Mouse (Mus musculus): ENCODE measurements around the gene Fgf11. TPM values are rescaled to one million over a fixed set of nuclear protein-coding genes. Genes with fewer than 3 reads are reported as not detected.
A peak's percentile ranks its signal among the peaks of the same experiment; 100 is the strongest.

Gene Fgf11
- total RNA-seq, 2 experiments from 2014 or later, result 6.3 to 6.7 TPM

DNA sequence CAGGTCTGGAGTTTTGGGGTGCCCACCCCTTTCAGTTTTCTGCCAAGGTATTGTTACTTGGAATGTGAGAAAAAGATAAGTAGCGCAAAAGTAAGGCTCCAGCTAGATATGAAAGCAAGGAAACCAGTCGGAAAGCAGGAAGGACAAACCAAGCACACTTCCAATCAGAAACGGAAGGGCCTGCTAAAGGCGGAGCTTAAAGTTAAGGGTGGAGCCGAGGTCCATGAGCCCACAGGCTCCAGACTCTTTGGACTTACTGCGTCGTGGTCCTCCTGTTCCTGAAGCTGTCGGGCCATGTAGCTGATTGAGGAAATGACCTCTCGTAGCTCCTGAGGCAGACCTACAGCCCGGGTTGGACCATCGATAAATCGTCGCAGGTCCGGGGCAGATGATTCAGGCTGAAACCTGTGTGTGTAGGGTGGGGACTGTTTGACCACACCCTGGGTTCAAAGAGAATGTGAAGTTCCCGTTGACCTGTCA lies 16.8 kb downstream of the Fgf11 start:
- no peak for DNase-seq

DNA sequence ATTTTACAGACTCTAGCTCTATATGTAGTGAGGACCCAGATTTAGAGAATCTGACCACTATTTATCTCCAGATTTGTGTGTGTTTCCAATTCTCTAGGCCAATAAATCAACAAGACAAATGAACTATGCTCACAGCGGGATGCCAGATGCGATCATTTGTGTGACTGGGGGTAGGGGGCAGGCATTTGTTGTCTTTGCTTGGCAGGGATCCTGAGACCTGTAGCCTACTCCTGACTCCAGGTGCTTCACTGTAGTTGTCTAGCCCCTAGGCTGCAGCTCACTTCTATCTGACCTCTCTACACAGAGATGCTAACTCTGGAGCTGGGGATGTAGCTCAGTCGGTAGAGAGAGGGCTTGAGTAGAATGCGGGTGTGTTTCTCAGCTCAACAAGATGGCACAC lies 19.8 kb downstream of the Fgf11 start:
- DNase-seq, result no peak

DNA sequence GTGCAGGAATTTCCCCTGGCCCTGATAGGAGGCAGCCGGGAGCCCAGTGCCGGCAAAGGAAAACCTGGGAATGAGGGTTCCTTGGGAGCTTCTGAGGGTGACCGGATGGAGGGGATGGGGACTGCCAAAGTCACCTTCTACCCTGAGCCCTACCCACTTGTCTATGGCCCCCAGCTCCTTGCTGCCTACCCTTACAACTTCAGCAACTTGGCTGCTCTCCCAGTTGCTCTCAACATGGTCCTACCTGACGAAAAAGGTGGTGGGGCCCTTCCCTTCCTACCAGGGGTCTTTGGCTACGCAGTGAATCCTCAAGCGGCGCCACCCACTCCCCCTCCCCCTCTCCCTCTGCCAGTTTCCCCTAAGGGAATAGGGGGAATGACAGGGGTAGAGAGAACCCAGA lies 22.7 kb downstream of the Fgf11 start:
- DNase-seq, result no peak

DNA sequence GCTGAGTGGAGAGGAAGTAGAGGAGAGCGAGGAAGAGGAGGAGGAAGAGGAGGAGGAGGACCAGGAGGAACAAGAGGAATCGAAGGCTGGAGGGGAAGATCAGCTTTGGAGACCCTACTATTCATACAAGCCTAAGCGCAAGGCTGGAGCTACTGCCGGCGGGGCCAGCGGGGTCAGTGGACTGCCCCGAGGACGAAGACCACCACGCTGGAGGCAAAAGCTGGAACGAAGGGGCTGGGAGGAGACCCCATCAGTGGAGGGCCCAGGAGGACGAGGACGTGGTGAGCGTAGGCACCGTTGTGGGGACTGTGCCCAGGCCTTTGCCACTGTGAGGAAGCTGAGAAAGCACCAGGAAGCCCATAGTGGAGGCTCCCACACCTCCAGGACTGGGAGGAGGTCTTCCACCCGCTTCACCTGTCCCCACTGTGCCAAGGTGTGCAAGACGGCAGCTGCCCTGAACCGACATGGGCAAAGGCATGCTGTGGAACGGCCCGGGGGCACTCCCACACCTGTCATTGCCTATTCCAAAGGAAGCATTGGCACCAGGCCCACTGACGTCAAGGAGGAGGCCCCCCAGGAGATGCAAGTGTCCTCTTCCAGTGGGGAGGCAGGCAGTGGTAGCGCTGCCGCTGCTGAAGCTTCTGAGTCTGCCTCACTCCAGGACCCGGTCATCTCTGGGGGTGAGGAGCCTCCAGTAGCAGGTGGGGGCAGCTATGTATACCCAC lies 23.2 kb downstream of the Fgf11 start:
- no peak for DNase-seq

DNA sequence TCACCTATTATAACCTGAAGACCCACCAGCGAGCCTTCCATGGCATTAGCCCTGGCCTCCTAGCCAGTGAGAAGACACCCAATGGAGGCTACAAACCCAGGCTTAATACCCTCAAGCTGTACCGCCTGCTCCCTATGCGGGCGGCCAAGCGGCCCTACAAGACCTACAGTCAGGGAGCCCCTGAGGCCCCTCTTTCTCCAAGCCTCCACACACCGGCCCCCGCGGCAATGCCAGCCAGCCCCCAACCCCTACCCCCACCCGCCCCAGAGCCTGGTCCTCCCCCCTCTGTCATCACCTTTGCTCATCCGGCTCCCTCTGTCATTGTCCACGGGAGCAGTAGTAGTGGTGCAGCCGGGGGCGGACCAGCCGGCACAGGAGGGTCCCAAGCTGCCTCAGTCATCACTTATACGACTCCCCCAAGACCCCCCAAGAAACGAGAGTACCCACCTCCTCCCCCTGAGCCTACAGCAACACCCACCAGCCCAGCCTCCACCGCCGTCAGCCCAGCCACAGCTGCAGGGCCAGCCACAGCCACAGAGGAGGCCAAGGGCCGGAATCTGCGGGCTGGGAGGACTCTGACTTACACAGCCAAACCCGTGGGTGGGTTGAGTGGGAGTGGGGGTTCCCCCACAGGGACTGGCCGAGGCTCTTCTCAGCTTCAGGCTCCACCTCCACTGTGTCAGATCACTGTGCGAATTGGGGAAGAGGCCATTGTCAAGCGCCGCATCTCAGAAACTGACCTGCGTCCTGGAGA lies 24.0 kb downstream of the Fgf11 start:
- no peak for DNase-seq

DNA sequence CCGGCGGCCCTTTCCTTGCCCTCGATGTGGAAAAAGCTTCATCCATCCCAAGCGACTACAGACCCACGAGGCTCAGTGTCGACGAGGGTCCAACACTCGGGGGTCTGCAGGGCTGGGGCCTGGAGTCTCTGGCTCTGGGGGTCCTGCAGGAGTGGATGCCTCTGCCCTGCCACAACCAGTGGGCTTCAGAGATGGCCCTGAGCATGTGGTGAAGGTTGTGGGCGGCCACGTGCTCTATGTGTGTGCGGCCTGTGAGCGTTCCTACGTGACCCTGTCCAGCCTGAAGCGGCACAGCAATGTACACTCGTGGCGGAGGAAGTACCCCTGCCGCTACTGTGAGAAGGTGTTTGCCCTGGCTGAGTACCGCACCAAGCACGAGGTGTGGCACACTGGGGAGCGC lies 25.2 kb downstream of the Fgf11 start:
- no peak for DNase-seq

DNA sequence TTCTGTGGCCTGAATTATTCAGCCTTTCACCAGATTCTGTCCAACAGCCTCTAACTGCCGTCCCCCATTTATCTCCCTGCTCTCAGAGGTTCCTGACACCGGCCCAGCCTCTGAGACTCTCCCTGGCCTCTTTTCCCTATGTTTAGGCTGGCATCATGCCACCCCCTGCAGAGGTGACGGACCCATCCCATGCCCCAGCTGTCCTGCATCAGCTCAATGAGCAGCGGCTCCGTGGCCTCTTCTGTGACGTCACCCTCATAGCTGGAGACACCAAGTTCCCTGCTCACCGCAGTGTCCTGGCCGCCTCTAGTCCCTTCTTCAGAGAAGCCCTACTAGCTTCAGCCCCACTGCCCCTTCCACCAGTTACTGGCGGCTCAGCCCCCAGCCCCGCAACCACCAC lies 25.9 kb downstream of the Fgf11 start:
- no peak for DNase-seq

DNA sequence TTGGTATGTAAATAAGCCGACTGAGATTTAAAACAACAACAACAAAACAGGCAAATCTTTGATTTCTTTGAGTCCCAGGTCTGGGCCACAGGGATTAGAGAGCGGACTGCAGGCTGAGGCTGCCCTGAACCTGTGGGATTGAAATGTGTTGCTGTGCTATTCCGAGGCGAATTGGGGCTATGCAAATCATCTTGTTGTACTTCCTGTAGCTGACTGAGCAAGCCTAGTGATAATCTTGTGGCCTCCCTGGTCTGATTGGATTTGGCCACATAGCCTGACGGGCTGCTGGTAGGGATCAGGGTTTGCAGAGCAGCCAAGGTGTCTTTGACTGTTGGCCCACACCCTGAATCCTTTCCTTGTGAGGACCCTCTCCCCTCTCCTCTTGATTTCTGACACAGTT lies 26.7 kb downstream of the Fgf11 start:
- DNase-seq, result no peak

DNA sequence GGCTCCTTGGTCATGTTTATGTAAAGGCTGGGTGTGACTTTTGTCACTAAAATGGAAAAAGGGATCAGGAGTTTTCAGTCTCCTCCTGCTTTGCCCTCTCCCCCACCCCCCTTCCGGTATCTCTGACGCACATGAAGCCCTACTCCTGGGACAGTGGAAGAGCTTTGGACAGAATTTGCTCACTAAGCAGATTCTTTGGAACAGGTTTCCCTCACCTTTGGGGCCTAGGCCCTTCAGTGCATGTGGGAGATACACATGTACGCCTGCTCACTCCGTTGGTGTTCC lies 34.1 kb downstream of the Fgf11 start:
- DNase-seq, result no peak

DNA sequence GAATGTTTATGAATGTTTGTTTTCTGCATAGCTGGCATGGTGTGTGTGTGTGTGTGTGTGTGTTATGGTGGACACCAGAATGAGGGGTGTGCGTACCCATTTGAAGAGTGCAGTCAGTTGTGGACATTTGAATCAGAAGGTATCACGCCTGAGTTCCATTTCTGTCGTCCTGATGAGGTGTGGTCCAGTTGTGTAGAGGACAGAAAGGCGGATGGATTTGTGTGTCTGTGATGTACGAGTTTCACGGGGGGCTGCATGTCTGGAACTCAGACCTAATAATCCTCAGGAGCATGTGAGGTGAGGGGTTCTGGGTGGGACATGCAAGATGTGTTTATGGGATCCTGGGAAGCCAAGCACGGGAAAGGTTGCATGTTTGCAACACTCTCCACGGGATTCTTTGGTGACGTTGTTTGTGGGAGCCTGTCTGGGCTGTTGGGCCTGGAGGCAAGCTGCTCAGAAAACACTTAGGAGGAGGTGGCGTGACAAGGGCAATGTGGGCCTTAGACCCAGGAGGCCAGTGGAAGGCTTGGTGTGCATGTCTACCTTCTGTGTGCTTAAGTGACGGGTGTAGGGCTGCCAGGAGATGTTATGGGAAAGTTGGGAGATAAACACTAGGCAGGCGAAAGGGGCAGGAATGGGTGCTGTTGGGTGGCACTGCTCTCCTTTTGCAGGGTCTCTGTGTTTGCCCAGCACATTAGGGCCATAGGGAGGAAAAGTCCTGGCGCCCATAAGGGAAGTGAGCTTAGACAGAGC lies 34.6 kb downstream of the Fgf11 start:
- DNase-seq, result no peak

DNA sequence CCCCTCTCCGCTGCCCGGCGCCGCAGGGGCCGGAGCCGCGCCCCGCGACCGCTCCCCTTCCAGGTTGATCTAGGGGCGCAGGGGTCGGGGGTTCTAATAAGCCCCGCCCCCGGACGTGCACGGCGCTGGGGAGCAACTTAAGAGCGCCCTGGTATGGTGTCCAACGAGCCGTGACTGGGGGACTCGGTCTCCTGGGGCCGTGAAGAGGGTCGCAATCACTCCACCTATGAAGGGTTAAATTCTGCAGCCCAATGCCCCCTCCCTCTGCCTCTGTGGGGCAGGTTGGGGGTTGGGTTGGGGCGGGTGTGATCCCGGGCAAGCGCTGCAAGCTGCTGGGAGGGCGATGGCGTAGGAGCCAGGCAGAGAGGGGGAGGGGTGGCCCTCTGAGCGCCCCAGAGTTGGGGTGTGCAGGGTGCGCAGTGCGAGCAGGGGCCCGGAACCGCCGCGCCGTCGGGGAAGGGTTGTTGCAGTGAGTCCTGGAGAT lies 35.5 kb downstream of the Fgf11 start:
- peak; percentile 80 for DNase-seq

DNA sequence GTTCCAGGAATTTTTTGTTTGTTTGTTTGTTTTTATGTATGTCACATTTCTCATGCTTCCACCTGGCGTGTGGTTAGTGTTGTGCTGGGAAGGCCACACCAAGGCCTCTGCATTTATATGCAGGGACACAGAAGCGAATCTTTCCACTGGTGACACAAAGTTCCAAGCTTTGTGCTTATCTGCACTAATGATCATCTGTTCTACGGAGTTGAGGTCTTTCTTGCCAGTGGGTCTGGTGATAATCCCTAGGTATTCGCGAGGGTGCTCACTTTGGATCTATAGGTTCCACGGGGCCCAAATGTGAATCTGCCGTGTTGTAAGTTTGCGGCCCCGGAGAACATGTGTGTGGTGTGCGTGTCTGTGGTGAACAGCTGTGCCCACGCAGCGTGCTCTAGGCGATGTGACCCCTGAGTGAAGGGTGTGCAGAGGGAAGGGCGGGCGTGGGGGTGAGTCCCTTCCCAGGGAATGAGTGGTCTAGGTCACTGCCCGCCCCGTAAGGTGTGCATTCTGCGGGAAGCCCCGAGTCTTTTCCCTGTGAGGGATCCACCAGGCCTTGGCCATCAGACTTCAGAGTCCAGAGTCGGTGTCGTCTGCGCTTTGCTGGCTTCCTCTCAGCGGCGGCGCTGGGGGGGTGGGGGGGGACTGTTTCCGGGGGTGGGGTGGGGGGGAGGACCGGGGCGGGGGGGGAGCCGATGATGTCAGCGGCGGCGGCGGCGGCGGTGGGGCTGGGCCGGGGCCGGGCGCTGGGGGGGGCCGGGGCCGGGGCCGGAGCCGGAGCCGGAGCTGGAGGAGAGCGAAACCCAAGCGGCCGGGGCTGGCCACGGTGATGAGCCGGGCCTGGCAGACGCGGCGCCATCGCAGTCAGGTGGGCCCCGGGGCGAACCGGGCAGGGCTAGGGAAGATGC lies 36.2 kb downstream of the Fgf11 start, which contains the start of gene Zbtb4:
Gene Zbtb4 (plus strand): TSS at position 692 of the 905 bp plus-strand sequence.
- peak; percentile 63 for DNase-seq

DNA sequence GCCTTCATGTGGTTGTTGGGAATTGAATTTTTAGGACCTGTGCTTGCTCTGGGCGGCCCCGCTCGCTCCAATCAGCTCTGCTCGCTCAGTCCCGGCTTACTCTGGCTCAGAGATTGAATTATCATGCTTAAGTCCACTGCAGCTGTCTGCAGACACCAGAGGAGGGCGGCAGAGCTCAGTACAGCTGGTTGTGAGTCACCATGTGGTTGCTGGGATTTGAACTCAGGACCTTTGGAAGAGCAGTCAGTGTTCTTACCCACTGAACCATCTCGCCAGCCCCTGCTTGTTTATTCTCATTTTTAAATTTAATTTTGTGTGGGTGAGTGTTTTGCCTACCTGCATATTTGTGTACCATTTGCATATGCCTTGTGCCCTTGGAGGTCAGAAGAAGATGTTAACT lies 38.1 kb downstream of the Fgf11 start:
- DNase-seq, result no peak

DNA sequence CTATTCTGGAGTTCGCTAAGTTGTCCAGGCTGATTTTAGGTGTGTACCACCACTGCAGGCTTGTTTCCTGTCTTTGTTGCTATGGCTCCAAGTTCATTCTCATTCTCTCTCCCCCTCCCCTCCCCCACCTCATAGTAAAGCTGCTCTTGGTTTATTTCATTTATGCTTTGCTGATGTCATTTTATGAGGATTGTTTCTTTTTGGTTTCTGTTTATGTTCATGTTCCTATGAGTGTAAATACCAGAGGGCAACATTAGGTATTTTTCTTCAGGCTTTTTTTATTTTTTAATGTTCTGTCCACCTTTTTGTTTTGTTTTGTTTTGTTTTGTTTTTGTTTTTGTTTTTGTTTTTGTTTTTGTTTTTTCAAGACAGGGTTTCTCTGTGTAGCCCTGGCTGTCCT lies 39.8 kb downstream of the Fgf11 start, which contains the start of gene Slc35g3:
Gene Slc35g3 (minus strand): TSS at position 101 of the 400 bp plus-strand sequence.
- DNase-seq, result no peak

DNA sequence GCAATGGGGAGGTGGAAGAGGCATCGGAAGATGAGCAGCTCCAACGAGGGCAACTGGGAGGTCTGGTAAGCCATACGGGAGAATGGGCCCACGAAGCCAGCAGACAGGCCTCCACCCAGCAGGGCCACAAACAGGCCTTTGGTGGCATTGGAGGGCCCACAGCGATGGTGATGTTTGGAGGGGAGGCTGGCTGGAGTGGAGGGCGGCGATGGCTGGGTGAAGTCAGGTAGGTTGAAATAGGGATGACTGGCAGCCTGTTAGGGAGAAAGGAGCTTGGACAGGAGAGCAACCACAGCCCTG lies 40.8 kb downstream of the Fgf11 start:
- DNase-seq, result no peak

DNA sequence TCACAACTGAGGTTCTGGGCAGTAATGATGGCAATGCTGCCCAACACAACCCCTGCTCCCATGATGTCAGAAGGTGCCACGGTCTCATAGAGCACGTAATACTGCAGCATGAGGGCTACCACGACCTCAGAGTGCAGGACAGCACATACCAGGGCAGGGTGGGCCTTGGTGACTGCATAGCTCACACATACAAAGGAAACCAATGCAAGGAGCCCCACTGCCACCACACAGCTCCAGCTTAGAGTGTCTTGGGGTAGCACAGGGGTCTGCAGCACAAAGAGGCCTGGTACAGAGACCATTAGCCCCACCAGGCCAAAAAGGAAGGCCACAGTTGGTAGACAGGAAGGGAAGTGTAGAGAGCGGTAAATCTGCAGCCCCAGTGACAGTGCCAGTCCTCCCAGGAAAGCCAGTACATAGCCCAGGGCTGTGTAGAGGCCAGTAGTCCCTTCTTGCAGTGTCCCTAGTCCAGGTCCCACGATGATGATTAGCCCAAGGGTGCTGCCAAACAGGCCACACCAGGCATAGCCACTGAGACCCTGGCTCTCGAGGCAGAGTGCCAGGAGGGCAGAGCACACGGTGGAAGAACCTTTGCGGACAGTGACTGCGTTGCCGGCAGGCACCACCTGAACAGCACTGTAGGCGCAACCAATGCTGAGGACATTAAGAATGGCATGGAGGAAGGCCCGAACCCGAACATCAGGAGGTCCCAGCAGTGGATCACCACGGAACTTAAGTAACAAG lies 41.3 kb downstream of the Fgf11 start:
- DNase-seq, result no peak

DNA sequence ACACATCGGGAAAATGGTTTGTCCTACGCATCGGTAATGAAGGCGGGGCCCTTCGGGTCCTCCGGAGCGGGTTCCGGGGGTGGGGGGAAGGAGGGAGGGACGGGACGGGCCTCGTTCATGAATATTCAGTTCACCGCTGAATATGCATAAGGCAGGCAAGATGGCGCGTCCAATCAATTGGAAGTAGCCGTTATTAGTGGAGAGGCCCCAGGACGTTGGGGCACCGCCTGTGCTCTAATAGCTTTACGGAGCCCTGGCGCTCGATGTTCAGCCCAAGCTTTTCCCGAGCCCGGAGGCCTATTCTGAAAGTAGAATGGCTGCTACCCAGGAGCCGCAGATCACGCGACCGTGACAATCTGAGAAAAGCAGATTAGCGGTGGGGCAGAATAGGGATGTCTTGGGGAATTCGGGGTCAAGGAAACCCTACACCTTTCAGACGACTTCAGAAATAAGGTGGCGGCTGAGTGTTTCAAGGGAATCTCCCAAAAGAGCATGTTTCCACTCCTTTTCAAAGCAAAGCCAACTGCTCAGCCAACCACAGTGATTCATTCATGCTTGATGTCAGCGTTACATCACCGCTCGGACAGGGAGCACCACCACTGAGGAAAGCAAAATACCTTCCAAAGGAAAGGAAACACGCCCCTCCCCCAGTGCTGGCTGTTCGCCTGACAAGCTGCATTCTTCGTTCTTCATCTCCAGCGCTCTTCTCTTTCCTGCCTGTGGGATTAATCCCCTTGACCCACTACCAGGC lies 42.5 kb downstream of the Fgf11 start:
- DNase-seq, result peak; percentile 90

DNA sequence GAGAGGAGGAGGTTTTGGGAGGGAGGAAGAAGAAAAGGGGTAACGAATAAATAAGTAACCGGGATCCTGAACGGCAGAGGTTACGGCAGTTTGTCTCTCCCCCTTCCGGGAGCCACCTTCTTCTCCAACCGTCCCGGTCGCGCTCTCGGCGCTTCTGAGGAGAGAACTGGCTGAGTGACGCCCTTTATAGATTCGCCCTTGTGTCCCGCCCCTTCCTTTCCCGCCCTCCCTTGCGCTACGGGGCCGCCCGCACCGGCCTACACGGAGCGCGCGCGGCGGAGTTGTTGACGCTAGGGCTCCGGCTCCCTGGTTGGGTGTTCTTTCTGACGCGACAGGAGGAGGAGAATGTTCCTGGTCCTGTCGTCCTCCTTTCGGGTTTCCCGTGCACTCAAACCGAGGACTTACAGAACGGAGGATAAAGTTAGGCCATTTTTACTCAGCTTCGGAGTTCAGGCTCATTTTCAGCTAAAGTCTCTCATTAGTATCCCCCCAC lies 43.1 kb downstream of the Fgf11 start, which contains the start of gene Polr2a:
Gene Polr2a (minus strand): TSS at position 160 of the 493 bp plus-strand sequence.
- peak; percentile 97 for DNase-seq

DNA sequence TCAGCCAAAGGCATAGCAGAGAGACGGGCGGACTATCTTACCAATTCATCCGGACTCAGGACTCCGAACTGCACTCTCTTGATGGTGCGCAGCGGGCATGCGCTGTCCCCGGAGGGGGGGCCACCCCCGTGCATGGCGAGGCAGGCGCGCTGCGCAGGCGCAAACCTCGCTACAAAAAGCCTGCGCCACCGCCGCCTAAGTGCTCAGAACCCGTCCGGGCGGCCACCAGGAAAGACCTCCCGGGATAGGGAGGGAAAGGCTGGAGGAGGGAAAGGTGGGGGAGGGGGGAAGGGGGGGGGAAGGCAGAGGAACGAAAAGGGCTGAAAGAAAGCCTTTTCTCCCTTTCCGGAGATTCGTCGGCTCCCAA lies 43.6 kb downstream of the Fgf11 start:
- peak; percentile 96 for DNase-seq

All from gastrocnemius, postnatal 25 days (tissue).